Mouse (Mus musculus) mature B cell (primary cell): ENCODE results near the gene Gm45208.
"Not testable (repeated sequence)": the region's sequence is repeated elsewhere in the genome, so short reads cannot be mapped to it uniquely, and the experiment has no call there.

Source experiments
- in situ Hi-C: fragments of 300-500 bp; cut with MboI; formaldehyde crosslinking; loops from 2 replicates; pipeline ENCODE4 v1.14.3; 2019

The Gm45208 gene

GRCm38 (mm10) chrX:7727176-7727575 lies 5.1 kb downstream of the Gm45208 start:
- in situ Hi-C loops, result no loop called here

GRCm38 (mm10) chrX:7728215-7728921 lies 6.3 kb downstream of the Gm45208 start, which contains the start of gene Praf2:
TSS of gene Praf2 (plus strand) at chrX:7728439.
- in situ Hi-C loops, result no loop called here

GRCm38 (mm10) chrX:7728922-7729265 lies 6.8 kb downstream of the Gm45208 start:
- in situ Hi-C loops, result no loop called here

GRCm38 (mm10) chrX:7733571-7734156 lies 11.6 kb downstream of the Gm45208 start:
- in situ Hi-C loops, result no loop called here

GRCm38 (mm10) chrX:7739336-7740081 lies 17.5 kb downstream of the Gm45208 start:
- in situ Hi-C loops, result no loop called here

GRCm38 (mm10) chrX:7740082-7740819 lies 18.2 kb downstream of the Gm45208 start:
- in situ Hi-C loops, result no loop called here

GRCm38 (mm10) chrX:7741103-7741502 lies 19.1 kb downstream of the Gm45208 start:
- in situ Hi-C loops, result no loop called here

GRCm38 (mm10) chrX:7743470-7743869 lies 21.4 kb downstream of the Gm45208 start:
- in situ Hi-C loops, result no loop called here

- in situ Hi-C loops, result no loop called here
Measured at GRCm38 (mm10) chrX:7744940-7745339, 22.9 kb downstream of the Gm45208 start.

GRCm38 (mm10) chrX:7745429-7745828 lies 23.4 kb downstream of the Gm45208 start:
- in situ Hi-C loops, result no loop called here

- in situ Hi-C loops, result no loop called here
Measured at GRCm38 (mm10) chrX:7750432-7751116, 28.5 kb downstream of the Gm45208 start, which contains the start of gene Ccdc120. TSS of gene Ccdc120 (minus strand) at chrX:7750905.

GRCm38 (mm10) chrX:7753627-7754026 lies 31.6 kb downstream of the Gm45208 start:
- in situ Hi-C loops, result not testable (repeated sequence)

- in situ Hi-C loops, result no loop called here
Measured at GRCm38 (mm10) chrX:7762137-7762920, 40.3 kb downstream of the Gm45208 start, which contains the start of gene Tfe3. TSS of gene Tfe3 (plus strand) at chrX:7762560.

- in situ Hi-C loops, result no loop called here
Measured at GRCm38 (mm10) chrX:7762921-7763197, 40.8 kb downstream of the Gm45208 start.

- in situ Hi-C loops, result no loop called here
Measured at GRCm38 (mm10) chrX:7763631-7764393, 41.8 kb downstream of the Gm45208 start.

GRCm38 (mm10) chrX:7764657-7765280 lies 42.7 kb downstream of the Gm45208 start:
- in situ Hi-C loops, result no loop called here

- in situ Hi-C loops, result no loop called here
Measured at GRCm38 (mm10) chrX:7765281-7765670, 43.2 kb downstream of the Gm45208 start.

- in situ Hi-C loops, result no loop called here
Measured at GRCm38 (mm10) chrX:7765764-7766163, 43.7 kb downstream of the Gm45208 start.

- in situ Hi-C loops, result no loop called here
Measured at GRCm38 (mm10) chrX:7769302-7770017, 47.4 kb downstream of the Gm45208 start.
